Mouse (Mus musculus) cortical plate, adult 2 months (tissue): ENCODE data around the gene Camta1.

Source experiments
- CTCF ChIP-seq: fragments of 200-500 bp; IDR thresholded peaks from 2 replicates; pipeline ENCODE4 v1.5.1; 2011; ENCODE audit warnings: mild to moderate bottlenecking, control low read depth, low read length; ENCODE audit not compliant: insufficient read depth; ENCODE audit errors: extremely low read depth
- POLR2A ChIP-seq: fragments of 200-500 bp; IDR thresholded peaks from 2 replicates; pipeline ENCODE4 v1.6.1; 2011; ENCODE audit warnings: mild to moderate bottlenecking, low read length, control low read depth; ENCODE audit not compliant: insufficient read depth; ENCODE audit errors: extremely low read depth

- TF ChIP-seq CTCF (no peak), POLR2A (no peak)
Measured at GRCm38 (mm10) chr4:151275292-151275691, 586.4 kb downstream of the Camta1 start.
